Mouse (Mus musculus): ENCODE measurements around the gene Bmpr2.

Bmpr2 gene

DNA sequence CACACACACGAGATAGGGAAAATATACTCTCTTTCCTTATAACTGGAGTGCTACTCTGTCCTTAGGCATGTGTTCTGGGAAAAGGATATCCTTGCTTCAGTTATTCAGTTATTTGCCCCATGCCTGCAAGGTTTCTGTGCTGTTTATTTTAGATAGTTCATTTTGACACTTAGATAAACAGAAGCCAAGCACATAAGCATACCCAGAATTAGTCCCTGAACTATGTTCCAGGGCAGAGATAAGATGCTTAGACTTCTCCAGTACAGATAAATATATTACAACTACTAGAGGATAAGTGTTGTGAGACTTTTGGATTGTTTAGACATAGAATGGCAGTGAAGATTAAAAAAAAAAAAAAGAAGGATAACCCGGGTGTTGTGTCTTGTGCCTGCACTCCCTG lies 41.2 kb downstream of the Bmpr2 start:
- no peak for DNase-seq

DNA sequence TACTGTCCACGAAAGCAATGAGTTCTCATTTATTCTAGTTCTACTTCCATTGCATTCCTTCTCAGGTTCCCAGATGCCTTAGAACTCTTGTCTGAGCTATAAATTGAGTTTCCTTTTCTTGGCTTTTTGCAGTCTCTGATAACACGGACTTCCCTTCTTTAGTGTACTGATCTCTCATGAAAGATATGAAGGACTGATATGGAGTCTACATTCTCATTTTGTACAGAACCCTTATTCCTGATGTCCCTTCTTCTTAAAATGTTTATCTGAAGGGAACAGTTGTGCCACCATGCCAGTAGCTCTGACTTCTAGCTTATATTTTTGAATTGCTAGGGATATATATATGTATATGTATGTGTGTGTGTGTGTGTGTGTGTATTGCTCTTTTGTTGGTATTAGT lies 46.7 kb downstream of the Bmpr2 start:
- DNase-seq = no peak

DNA sequence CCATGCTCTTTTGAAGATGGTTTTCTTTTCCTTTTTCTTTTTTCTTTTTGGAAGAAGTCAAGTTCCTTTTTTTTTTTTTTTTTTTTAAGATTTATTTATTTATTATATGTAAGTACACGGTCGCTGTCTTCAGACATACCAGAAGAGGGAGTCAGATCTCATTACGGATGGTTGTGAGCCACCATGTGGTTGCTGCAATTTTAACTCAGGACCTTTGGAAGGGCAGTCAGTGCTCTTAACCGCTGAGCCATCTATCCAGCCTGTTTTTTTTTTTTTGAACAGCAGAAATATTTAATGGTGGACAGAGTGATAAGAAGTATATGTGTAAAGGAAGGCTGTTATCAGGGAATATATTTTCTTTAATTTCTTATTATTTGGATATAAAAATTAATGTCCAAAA lies 49.6 kb downstream of the Bmpr2 start:
- DNase-seq = no peak

DNA sequence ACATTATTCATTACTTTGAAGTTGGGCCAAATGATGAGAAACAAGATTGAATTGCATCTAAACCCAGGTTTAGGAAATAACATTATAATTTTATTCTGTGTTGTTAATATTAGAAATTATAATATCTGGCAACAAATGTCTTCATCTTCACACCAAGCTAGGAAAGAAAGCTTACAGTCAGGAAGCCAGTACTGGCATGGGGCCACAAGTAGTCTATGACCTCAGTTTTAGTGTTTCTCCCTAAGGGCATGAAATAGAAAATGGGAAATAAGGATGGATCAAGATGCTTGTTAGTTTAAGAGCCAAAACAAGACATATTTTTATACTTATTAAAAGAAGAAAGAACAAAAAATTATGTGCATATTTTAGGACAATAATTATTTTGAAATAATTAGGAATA lies 62.2 kb downstream of the Bmpr2 start:
- DNase-seq = no peak

DNA sequence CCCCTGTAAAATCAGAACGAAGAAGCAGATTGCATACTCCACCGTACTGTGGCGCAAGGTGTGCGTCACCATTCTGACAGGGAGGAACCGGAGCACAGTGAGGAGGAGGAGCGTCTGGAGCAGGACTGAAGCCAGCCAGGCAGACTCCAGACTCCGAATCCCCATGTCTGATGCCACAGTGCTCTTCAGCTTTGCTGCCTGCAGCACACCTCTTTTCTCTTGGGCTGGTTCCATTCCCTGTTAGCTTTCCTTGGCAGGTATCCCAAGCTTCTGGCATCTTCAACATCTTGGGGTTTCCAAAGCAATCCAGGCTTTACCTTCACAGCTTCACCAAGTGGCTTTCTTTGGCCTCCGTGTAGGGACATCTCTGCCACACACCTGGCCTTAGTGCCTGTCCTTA lies 63.4 kb downstream of the Bmpr2 start:
- no peak for DNase-seq

DNA sequence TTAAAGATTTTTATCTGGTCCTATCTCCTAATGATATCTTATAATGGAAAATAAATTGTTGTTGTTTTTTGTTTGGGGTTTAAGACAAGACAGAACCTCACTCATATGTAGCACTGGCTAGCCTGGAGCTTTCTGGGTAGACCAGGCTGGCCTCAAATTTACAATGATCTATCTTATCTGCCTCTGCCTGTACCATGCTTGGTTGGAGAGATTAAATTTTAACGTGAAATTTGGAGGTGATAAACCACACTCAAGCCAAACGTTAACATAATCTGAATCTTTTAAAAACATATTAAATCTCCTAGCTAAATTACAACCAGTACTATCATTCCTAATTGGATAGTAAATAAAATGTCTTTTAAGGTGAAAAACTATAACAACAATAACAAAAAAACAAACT lies 66.2 kb downstream of the Bmpr2 start:
- no peak for DNase-seq

DNA sequence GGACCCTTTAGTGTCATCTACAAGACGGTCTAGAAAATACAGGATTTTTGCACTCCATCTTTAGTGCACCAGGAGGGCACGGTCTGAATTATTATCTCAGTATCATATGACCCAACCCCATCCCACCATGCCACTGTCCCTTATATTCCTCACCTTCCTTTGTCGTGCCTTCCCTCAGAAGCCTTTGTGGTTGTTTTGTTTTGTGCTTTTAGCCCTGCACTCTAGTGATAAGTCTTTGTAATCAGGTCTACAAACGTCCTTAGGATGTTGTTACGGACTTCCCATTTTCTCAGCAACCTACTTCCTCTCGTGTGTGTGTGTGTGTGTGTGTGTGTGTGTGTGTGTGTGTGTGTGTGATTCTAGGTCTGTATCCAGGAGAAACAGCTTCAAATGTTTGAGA lies 67.0 kb downstream of the Bmpr2 start:
- no peak for DNase-seq

DNA sequence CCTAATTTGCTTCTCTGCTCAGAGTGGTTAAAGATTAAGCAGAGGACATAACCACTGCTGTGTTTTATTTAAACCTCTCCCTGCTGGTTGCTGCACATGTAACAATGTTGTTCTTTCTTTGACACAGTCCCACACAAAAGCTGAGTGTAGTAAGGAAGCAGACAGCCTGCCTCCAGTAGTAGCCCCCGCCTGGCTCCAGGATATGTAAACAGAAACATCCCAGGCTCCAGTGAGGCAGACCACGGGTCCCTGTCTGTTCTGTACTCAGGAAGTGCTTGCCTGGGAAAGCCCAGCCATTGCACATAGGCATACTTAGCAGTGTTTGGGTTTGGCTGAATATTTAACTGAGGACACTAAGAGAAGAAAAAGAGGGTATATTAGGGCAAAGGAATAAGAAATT lies 70.5 kb downstream of the Bmpr2 start:
- DNase-seq = no peak

DNA sequence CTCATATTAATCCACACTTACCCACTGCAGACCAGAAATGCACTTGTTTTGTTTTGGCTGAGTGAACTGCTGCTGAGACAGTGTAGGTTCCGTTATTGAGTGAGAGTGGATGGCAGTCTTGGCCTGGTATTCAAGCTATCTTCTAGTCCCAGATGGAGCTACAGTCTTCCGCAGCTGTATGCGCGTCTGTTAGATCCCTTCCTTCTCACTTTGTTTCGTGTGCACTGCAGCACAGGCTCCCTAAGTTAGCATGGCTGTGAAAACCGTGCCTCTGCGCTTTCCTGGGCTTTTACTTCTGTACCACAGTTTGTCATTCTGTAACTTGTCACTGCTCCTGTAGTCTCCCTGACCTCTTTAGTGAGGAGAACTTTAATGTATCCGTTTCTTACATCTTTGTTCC lies 85.1 kb downstream of the Bmpr2 start:
- DNase-seq = no peak

DNA sequence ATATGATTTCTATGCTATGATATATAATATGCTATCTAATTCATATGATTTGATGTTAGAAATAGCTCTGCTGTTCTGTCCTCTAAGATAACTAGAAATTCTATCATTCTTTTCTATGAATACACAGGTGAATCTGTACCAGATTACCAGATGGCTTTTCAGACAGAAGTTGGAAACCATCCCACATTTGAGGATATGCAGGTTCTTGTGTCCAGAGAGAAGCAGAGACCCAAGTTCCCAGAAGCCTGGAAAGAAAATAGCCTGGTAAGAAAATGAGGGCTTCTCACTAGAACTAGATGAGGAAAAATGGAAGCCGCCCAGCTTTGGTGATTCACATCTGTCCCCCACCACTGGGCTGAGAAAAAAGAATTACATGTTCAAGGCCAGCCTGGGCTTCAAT lies 95.8 kb downstream of the Bmpr2 start:
- no peak for DNase-seq

DNA sequence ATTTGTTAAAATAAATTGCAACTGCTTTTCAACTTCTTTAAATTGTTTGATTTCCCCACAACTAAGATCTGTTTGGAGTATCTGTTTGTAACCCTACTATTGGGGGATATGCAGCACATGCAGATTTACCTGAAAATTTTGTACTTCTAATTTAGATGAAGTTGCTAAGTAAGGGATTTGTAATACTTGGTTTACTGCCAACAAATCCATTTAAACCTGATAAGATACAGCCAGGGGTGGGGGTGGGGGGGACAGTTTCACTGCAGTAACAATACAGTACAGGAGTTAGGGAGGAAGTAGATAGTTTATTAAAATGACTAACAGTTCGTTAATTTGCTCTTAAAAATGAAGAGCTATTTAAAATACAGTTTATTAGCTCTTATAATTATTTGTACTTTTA lies 98.9 kb downstream of the Bmpr2 start:
- DNase-seq = no peak

DNA sequence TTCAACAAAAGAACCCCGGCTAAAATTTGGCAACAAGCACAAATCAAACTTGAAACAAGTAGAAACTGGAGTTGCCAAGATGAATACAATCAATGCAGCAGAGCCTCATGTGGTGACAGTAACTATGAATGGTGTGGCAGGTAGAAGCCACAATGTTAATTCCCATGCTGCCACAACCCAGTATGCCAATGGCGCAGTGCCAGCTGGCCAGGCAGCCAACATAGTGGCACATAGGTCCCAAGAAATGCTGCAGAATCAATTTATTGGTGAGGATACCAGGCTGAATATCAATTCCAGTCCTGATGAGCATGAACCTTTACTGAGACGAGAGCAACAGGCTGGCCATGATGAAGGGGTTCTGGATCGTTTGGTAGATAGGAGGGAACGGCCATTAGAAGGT lies 104.8 kb downstream of the Bmpr2 start:
- no peak for DNase-seq

DNA sequence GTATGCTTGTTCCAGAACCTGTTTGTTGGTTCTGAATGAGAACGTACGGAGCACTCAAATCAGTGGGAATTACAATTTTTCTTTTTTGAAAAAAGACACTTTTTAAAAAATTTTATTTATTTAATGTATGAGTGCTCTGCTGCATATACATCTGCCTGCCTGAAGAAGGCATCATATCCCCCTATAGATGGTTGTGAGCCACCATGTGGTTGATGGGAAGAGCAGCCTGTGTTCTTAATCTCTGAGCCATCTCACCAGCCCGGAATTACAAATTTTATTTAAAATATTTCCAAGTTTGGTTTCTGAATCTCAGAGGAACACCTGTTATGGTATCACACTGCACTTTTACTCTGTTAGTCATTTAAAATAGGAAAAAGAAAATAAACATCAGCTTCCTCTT lies 110.8 kb downstream of the Bmpr2 start:
- no peak for DNase-seq

DNA sequence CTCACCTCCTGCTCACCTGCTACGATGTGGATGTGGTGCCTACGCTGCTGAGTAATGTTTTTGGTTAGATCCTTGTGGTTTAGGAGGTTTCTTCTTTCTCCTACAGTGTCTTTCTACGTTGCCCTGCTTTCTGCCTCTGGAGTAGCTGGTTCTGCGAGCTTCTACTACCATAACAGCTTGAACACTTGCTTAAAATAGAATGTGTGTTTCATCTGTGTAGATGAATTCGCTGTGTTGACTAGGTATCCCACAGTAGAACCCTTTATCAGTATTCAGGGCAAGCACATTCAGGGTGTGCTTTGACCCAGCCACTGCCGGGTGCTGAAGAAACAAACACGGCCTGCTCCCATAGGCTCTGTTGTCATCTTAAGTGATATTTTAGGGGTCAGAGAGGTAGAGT lies 114.9 kb downstream of the Bmpr2 start:
- DNase-seq = no peak

DNA sequence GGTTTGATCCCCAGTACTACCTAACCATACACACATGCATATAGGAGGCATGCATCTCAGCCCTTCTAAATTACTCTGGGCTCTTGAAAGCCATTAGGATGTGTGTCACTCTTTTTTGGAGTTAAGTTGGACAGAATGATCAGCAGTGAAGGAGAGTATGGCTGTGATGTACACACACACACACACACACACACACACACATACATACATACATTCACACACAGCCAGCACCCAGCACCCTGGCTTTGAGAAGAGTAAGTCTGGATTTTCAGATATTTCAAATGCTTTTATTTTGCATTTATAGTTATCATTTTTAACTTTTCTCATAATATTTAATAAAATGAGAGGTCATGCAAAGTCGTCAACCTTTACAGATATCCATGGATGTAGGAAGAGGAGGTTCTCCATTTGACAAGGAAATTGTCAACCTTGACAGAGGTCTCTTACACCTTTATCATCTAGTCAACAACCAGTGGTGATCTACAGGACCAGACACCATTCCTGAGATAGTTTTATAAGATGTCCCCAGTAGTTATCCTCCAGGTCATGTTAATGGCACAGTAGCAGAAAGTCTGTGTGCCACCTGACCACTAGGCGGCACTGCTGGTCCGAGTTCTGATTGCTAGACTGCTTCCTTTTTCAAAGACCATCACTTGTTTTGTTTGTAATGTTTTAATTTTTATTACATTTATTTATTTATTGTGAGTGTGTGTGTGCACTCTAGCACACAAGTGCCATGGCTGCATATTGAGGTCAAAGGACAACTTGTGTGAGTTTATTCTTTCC lies 120.3 kb downstream of the Bmpr2 start:
- DNase-seq = peak; percentile 84

DNA sequence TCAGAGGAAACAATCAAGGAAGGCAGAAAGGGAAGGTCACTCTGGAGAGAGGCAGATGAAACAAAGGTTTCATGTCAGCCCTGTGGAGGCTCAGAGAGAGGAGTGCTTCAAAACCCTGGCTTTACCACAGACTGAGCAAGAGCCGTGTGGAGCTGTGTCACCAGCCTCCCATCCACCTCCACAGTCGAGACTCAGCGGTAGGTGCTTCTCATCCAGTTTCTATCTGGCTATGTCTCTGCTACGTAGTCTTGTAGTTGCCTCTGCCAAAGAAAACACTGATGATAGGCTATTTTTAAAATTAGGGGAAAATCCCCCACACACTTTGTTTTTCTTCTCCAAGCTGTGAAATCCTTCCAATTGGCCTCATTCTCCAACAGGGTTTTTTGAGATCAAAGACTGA lies 123.7 kb downstream of the Bmpr2 start:
- DNase-seq = no peak

DNA sequence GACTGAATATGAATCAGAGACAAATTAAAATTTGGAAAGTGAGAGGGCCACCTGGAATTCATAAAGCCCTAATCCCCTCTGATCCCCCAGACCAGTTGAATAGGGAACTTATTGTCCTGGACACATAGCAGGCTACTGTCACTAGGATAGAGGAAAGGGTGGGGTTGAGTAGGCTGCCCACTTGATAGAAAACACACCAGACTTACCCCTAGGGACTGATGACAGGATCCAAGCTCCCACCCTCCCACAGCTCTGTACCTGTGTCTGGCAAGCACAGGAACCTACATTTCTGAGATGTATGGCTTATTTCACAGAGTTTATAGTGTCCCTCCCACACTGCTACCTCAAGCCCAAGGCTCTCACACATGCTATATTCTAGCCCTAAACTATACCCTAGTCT lies 124.8 kb downstream of the Bmpr2 start:
- DNase-seq = no peak

DNA sequence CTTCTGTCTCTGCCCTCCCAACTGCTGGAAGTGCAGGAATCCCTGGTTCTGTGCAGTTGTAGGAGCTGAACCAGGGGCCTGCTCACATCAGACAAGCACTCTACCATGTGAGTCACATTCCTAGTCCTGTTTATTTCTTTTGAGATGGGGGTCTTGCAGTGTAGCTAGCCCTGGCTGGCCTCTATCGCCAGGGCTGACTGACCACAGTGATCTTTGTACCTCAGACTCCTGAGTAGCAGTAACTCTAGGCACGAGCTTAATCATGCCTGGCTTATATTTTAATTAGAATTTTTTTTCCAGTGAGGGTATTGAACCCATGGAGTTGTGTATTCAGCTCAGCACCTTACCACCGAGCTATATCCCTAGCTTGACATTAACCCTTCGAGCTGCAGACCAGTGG lies 128.0 kb downstream of the Bmpr2 start:
- no peak for DNase-seq

DNA sequence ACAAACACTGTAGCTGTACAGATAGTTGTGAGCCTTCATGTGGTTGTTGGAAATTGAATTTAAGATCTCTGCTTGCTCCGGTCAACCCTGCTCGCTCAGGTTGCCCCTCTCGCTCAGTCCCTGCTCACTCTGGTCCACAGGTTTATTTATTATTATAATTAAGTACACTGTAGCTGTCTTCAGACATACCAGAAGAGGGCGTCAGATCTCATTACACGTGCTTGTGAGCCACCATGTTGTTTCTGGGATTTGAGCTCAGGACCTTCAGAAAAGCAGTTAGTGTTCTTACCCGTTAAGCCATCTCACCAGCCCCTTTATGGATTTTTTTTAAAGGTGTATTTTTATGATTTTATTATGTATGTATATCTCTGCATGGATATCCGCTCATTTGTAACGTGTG lies 129.6 kb downstream of the Bmpr2 start:
- DNase-seq = no peak

DNA sequence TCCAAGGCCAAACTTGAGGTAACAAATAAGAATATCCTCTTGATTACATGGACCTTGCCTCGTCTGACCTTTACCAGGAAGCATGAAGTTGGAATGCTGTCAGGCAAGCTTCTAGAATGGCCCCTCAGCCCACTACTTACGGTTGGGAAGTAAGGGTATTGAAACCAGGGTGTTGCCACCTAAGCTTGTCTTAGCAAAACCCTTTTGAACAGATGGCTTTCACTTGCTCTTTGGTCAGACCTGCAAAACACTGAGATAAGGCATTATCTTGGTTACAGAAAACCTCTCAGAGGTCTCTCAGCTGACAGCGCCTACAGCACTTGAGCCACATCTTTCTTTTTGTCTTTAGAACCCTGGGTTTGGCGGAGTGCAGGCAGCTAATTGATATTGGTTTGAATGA lies 130.8 kb downstream of the Bmpr2 start:
- DNase-seq = no peak

DNA sequence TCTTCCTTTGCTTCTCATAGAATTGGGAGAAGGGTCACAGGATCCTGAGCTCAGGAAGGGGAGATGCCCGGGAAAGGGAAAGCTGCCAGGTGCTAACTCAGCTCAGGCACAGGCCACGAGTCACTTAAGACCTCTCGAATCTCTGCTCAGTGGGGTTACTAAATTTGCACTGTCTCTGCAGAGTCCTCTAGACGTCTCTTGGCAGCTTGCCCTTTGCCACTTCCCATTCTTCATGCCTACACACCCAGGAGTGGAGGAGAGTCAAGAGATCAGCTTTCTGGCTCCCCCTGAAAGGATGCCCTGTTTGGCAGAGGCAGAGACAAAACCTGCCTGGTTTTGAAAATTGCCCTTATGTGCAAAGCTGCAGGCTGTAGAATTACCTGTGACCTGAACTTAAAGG lies 132.3 kb downstream of the Bmpr2 start:
- no peak for DNase-seq

DNA sequence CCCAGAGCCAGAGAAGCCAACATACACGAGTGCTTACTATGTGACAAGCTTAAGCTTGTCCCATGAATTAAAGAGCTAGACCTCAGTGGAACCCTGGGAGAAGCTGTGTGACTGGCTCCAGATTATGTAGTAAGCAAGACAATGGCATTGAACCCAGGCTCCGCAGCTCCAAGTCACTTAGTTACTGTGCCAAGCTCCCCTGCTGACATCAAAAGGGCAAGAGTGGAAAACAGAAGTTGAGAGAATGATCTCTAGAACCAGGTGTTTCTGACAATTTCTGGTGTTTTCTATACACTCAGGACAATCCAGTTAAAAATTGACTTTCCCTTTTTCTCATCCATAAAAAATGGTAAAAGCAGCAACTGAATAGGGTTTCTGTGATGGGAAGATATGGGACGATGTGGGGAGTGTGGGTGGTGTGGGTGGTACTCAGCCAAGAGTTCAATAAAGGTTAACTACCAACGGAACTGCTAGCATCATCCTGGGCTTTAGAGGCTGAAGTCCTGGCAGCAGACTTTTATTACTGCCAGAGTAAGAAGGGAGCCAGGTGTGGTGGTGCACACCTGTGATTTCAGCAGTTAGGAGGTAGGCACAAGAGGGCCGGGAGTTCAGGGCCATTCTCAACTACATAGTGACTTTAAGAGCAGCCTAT lies 134.1 kb downstream of the Bmpr2 start:
- no peak for DNase-seq

DNA sequence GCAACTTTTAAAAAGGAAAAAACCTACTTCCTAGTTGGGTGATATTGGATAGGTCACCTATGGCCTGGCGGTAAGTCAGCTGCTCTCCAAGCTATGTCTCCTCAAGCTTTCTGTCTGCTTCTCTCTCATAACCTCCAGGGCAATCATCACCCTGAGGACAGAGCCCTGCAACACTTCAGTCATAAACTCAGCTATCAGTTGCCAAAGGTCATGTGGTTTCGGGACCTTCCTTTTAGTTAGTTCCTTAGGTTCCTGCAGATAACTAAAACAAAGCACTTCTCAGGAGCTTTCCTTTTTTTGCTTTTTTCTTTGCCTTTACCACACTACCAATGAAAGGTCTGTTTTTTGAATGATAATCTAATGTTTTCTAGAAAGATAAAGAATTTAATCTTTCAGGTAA lies 136.5 kb downstream of the Bmpr2 start:
- no peak for DNase-seq

DNA sequence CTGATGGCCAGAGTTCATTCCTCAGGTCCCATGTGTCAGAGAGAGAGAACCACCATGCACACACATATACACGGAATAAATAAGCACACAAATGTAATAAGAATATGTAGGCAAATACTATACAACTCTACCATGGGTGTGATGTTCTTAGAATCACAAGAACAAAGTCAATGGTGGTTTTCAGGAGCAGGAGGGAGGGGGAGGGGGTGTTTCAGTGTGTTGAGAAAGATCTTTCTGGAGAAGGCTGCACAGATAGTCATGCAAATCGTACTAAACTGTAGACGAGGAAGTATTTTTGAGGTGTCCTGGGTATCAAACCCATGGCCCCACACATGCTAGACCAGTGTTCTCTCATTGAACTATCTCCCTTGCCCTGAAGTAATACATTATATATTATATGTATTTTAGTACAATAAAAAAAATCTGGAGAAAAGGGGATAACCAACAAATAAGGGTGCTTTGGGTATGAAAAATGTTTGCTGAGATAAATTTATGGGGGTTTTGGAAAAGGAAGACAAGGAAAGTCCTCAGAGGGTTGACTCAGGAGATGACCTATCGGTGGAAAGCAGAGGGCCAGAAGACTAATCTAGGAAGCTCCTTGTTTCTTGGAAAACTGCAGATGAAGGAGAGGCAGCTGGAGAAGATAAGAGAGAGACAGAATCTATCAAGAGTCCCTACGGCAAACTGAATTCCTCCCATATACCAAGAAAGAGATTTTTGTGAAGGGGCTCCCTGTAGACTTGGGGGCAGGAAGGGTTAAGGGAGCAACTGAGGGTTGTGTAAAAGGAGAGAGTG lies 138.1 kb downstream of the Bmpr2 start:
- no peak for DNase-seq

All from thymus, postnatal 14 days (tissue).